Mouse (Mus musculus) megakaryocyte, adult 5-6 weeks (primary cell): Measurements from ENCODE around the gene Il21r. TPM values are rescaled to one million over a fixed set of nuclear protein-coding genes. Genes with fewer than 3 reads are reported as not detected.

Source experiments
- ATAC-seq: 2 replicates; pipeline ENCODE4 v1.8.0; 2016; ENCODE audit warnings: mild to moderate bottlenecking, inconsistent platforms; ENCODE audit not compliant: poor library complexity, severe bottlenecking
- total RNA-seq, 2 experiments: library from RNA; stranded (forward) in 1 of 2; stranded (reverse) in 1 of 2; fragments of 153-499, 151-499 nt in 1 of 2; fragments of 221-1000, 200-1000 nt in 1 of 2; gene quantifications; 2 replicates each; pipeline versions ENCODE4 v1.2.3 to v1.2.4; 2015 to 2017

Il21r gene
- total RNA-seq, 2 experiments from 2014 or later, result 0.83 to 1.8 TPM

GRCm38 (mm10) chr7:125637220-125638140 lies 34.3 kb downstream of the Il21r start:
- ATAC-seq, result no peak

DNA sequence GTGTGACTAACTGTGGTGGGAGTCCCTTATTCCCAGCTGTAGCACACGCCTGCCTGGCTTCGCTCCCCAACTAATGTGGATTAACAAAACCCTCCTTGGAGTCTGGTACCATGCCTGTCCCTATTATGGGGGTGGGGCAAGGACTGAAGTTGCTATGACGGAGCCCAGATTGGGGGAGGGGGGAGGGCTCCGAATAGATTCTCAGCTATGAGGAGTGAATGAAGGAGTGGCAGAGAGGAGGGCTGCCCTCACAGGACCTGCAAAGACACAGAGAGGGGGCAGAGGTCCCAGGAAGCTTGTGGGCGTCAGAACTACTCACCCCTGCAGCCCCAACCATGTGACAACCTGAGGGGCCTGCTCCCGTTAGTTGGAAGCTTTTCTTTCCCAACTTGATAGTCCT lies 35.1 kb downstream of the Il21r start:
- ATAC-seq, result no peak

- peak; percentile 82 for ATAC-seq
These were observed 35.7 kb downstream of the Il21r start for GRCm38 (mm10) chr7:125638870-125639386.

DNA sequence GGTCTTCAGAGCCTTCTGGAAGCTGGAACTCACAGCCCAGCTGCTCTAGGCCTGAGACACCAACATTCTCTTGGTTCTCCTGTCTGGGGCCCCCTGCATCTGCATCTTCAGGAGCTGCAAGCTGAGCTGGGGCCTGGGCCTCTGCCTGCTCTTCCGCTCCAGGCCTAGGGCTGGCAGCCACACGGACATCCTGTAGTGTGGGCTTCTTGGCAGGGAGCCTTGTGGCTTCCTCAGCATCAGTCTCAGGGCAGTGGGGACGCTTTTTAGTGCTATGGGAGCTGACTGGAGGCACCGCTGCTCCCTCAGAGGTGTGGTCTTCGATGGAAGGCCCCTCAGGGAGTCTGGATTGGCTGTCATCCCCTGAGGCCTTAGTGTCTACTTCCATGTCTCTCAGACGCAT lies 40.7 kb downstream of the Il21r start:
- ATAC-seq, result 0 out of 2 replicates have a peak, but pooled peaks have one; percentile 14

- ATAC-seq, result no peak
These were observed 42.2 kb downstream of the Il21r start for GRCm38 (mm10) chr7:125645413-125645812.

DNA sequence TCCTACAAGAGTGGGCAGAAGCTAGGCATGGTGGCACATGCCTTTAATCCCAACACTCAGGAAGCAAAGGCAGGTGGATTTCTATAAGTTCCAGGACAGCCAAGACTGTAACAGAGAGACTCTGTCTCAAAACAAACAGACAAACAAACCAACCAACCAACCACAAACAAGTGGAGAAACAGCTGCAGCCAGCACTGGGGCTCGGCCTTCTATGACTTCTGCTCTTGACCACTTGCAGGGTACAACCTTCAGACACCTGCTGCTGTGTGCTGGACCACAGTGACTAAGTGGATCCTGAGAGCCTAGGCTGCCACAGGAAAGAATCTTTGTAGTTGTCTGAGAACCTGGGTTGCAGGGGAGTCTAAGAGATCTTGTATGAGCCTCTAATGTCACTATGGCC lies 45.8 kb downstream of the Il21r start:
- no peak for ATAC-seq

- no peak for ATAC-seq
These were observed 54.3 kb downstream of the Il21r start for GRCm38 (mm10) chr7:125657511-125657910.

GRCm38 (mm10) chr7:125663654-125664053 lies 60.4 kb downstream of the Il21r start:
- ATAC-seq, result no peak

DNA sequence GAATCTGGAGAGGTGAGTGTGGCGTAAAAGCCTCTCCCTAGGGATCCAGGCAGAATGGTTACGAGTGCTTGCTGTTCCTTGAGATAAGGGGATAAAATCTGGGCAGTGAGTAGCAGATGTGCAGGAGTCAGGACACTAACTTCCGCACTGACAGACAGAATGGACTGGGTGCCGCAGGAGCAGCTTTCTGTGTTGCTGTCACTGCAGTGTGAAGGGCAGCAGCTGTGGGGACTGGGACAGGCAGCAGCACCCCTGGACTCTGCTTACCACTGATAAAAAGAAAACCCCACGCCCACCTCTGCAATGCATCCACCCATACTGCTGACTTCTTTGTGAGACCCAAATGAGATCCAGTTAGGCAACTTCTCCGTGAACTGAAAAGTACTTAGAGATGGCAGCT lies 67.6 kb downstream of the Il21r start:
- no peak for ATAC-seq

DNA sequence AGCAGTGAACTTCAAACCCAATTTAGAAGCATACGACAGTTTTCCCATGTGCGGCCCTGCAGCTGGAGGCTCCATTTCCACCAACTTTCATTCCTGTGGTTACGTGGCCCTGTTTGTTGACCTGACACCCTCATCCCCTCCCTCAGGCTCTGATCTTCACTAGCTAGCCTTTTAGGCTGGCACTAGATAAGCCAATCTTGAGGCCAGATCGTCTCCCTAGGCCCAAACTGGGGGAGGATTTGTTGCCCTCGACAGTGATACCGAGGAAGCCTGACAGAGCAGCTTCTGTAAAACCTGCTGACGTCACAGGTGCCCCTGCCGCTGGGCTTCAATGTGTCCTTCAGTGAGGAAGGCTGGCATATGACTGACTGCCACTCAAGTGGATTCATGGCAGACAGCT lies 68.2 kb downstream of the Il21r start:
- no peak for ATAC-seq

DNA sequence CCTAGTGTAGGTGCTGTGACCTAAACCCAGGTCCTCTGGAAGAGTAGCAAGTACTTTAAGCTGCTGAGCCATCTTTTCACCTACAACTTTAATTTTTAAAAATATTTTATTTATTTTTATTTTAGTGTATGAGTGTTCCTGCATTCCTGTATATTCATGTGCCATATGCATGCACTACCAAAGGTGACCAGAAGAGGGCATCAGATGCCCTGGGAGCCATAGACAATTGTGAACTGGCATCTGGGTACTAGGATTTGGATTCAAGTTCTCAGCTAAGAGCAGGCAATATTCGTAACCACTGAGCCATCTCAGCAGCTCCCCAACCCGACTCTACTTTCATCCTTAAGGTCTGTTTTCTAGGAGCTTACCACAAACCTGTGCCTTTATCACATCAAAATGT lies 71.7 kb downstream of the Il21r start:
- ATAC-seq, result peak; percentile 70

- no peak for ATAC-seq
These were observed 75.5 kb downstream of the Il21r start for GRCm38 (mm10) chr7:125678756-125679155.

DNA sequence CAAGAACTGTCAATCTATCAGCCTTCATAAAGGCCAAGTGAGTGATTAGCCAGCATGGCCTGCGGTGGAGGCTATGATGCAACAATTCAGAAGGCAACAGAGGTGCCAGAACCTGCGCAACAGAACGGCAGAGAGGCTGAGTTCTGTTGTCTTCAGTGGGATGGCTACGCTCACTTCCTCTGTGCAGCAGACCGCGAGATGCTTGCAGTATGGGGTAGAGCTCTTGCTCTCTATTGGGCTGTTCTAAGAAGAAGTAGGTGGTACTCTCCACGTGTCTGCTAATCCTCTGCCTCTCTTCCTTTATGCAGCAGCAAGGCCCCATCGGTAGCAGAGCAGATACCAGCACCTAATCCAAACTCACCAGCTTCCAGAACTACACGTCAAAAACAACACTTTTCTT lies 76.7 kb downstream of the Il21r start:
- ATAC-seq, result peak; percentile 75

Other genes with a start within 250 kb of the Il21r start
- 2.0 and 2.9 TPM in 2 replicates for gene Kdm8, start 158.8 kb upstream of the Il21r start, total RNA-seq (2015)
- 2.8 and 6.5 TPM in 2 replicates for gene Kdm8, start 158.8 kb upstream of the Il21r start, total RNA-seq (2017)
- 62.5 and 74.2 TPM in 2 replicates for gene Nsmce1, start 111.8 kb upstream of the Il21r start, total RNA-seq (2015)
- gene Nsmce1, start 111.8 kb upstream of the Il21r start, total RNA-seq (2017), result 73.6 and 73.8 TPM in 2 replicates
- gene Il4ra, start 51.3 kb upstream of the Il21r start, total RNA-seq (2015), result 11.9 and 15.9 TPM in 2 replicates
- gene Il4ra, start 51.3 kb upstream of the Il21r start, total RNA-seq (2017), result 29.8 and 31.7 TPM in 2 replicates
- gene Gtf3c1, start 104.4 kb downstream of the Il21r start, total RNA-seq (2015), result 12.7 and 13.0 TPM in 2 replicates
- 22.4 and 27.5 TPM in 2 replicates for gene Gtf3c1, start 104.4 kb downstream of the Il21r start, total RNA-seq (2017)
- 8.0 and 12.1 TPM in 2 replicates for gene D430042O09Rik, start 104.5 kb downstream of the Il21r start, total RNA-seq (2015)
- gene D430042O09Rik, start 104.5 kb downstream of the Il21r start, total RNA-seq (2017), result 7.9 and 10.2 TPM in 2 replicates